Mouse (Mus musculus): ENCODE measurements around the gene Macf1. TPM values are rescaled to one million over a fixed set of nuclear protein-coding genes. Genes with fewer than 3 reads are reported as not detected.
A peak's percentile ranks its signal among the peaks of the same experiment; 100 is the strongest.

The Macf1 gene
- polyA plus RNA-seq, 1 experiment from 2014 or later, result 61.8 TPM

- 53% methylated on average over 3 of the region's 3 CpGs for WGBS
- Histone ChIP-seq H3K9ac (no peak overlapping the region), H3K4me2 (replicated peaks) (no peak overlapping the region), H3K36me3 (no peaks in the 10 kb centered on the region), H3K27me3 (replicated peaks) (no peaks in the 10 kb centered on the region), H3K27ac (no peak overlapping the region), H3K9me3 (no peaks in the 10 kb centered on the region), H3K4me1 (peaks cover 8% of the 10 kb centered on the region), H3K4me3 (no peak overlapping the region)
- no peak for ATAC-seq (ENCODE audit: low FRiP score, low read depth)
These were observed 99.5 kb downstream of the Macf1 start for GRCm38 (mm10) chr4:123584720-123585093.

DNA sequence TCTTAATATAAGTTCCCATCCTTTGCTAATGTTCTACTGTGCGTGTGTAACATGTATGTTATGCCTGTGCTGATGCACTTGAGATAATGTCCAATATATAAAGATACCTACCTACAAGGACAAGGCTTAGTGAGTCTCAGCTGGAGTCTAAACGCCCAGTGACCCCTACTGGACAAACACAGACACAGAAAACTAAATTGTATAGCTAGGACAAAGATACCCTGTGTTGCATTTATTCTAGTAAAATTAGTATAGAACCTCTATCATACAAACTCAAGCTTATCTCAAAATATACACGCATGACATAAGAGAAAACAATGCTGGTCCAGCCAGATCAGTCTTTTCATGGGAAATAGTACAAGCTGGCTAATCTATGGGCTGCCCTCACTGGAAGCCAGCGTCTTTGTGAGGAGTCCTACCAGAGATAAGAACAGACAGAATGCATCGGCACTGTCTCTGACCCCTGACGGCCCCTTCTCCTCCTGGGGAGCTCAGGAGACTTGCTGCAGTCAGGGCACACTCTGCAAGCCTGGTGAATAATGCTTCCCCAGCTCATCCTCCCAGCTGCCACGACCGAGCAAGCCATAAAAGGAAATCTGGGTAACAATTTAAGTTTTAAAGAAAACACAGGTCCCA is 100.0 kb downstream of the Macf1 start:
- H3K27me3 ChIP-seq (replicated peaks), result no peaks in the 10 kb centered on the region
- ATAC-seq (ENCODE audit: low FRiP score, low read depth), result no peak
- WGBS, result 33% methylated on average over 8 of the region's 8 CpGs

DNA sequence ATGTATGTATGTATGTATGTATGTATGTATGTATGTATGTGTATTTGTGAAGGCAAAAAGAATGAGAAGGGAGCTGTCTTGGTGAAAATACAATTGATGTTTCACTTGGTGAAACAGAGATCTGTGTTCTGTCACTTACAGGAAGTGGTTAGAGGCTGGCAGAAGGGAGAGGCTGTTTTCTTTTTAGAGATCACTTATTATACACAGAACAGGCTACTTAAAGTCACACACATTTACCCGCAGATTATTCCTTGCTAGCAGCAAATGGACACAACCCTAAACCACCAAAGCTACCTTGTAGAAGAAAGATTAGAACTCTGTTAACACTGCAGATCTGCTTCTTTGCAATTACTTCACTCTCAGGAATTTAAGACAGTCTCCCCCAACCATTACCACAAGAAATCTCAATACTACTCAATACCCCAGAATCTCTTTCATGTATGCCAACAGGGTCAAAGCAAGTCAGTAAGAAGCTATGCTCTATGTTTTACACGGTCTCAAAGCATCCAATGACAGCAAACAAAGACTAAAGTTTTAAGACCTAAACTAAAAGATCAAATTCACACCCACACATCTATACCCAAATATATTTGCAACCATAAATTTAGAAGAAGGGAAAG is 106.6 kb downstream of the Macf1 start:
- Histone ChIP-seq H3K27me3 (replicated peaks) (no peaks in the 10 kb centered on the region), H3K4me2 (replicated peaks) (no peak overlapping the region), H3K9ac (no peak overlapping the region), H3K36me3 (no peaks in the 10 kb centered on the region), H3K9me3 (no peaks in the 10 kb centered on the region), H3K4me3 (no peak overlapping the region), H3K4me1 (peaks cover 15% of the 10 kb centered on the region), H3K27ac (no peak overlapping the region)
- 73% methylated on average over 2 of the region's 2 CpGs for WGBS
- ATAC-seq (ENCODE audit: low FRiP score, low read depth), result no peak

More for the DNA sequence above, 100.0 kb downstream of the Macf1 start:
- Histone ChIP-seq H3K27ac (no peak overlapping the region), H3K4me3 (no peak overlapping the region), H3K4me2 (replicated peaks) (no peak overlapping the region), H3K9ac (no peak overlapping the region), H3K4me1 (peaks cover 8% of the 10 kb centered on the region), H3K9me3 (no peaks in the 10 kb centered on the region), H3K36me3 (no peaks in the 10 kb centered on the region)

GRCm38 (mm10) chr4:123572434-123573336 is 111.5 kb downstream of the Macf1 start:
- Histone ChIP-seq H3K9ac (0 out of 2 replicates have a peak overlapping the region, but pooled peaks have one; percentile 29), H3K36me3 (no peaks in the 10 kb centered on the region), H3K4me1 (peaks cover 23% of the 10 kb centered on the region), H3K4me3 (0 out of 2 replicates have a peak overlapping the region, but pooled peaks have one; percentile 13), H3K9me3 (no peaks in the 10 kb centered on the region), H3K27me3 (replicated peaks) (no peaks in the 10 kb centered on the region), H3K27ac (0 out of 2 replicates have a peak overlapping the region, but pooled peaks have one; percentile 32), H3K4me2 (replicated peaks) (peak overlapping the region; percentile 47)
- WGBS, result 11% methylated on average over 11 of the region's 11 CpGs
- 0 out of 2 replicates have a peak, but pooled peaks have one; percentile 37 for ATAC-seq (ENCODE audit: low FRiP score, low read depth)

DNA sequence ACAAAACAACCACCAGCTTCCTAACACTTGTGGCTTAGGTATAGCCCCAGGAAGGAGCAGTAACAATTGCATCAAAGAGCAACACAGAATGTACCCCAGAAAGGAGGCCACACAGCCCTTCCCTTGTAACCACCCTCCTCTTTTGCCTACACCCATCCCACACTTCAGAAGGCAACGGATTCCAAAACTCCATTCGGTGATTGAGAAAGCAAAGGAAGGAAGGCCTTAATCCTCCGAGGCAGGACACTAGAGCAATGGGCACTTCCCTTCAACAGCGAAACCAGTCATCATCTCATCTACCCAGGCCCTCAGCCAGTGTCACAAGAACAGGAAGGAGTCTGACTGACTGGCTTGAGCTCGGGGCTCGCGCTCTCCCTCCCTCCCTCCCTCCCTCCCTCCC is 112.3 kb downstream of the Macf1 start:
- H3K9me3 ChIP-seq, result no peaks in the 10 kb centered on the region
- peaks cover 23% of the 10 kb centered on the region for H3K4me1 ChIP-seq
- no peak overlapping the region for H3K9ac ChIP-seq
- 11% methylated on average over 7 of the region's 7 CpGs for WGBS
- no peak for ATAC-seq (ENCODE audit: low FRiP score, low read depth)
- H3K27ac ChIP-seq, result no peak overlapping the region
- H3K4me3 ChIP-seq, result no peak overlapping the region
- H3K36me3 ChIP-seq, result no peaks in the 10 kb centered on the region
- no peaks in the 10 kb centered on the region for H3K27me3 ChIP-seq (replicated peaks)
- H3K4me2 ChIP-seq (replicated peaks), result no peak overlapping the region

DNA sequence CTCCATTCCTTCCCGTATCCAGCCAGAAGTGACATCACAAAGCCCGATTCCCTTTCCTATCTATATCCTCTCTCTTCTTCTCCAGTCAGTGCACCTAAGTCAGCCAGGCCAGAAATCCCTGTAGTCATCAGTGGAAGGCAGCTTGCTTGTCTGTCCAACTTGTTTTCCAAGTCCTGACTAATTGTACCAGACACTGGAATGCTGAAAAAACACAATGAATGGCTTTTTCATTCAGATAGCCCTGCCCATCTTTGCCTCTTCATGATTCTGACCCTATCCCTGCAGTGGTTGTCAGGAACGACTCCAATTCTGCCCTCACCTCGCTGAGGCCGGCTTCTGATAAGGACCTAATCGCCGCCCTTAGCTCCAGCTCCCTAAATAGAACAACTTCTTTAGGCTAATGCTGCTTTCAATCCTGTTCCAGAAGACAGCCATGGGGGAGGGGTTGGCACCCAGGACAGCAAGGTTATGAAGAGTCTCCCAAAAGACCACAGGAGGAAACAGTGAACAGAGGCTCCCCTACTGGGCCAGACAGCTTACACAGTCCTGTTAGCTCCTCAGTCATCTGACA is 118.8 kb downstream of the Macf1 start:
- no peak overlapping the region for H3K4me2 ChIP-seq (replicated peaks)
- H3K9ac ChIP-seq, result no peak overlapping the region
- no peak overlapping the region for H3K27ac ChIP-seq
- peaks cover 6% of the 10 kb centered on the region for H3K4me1 ChIP-seq
- no peaks in the 10 kb centered on the region for H3K9me3 ChIP-seq
- no peaks in the 10 kb centered on the region for H3K27me3 ChIP-seq (replicated peaks)
- H3K4me3 ChIP-seq, result no peak overlapping the region
- no peaks in the 10 kb centered on the region for H3K36me3 ChIP-seq
- WGBS, result 56% methylated on average over 7 of the region's 7 CpGs
- ATAC-seq (ENCODE audit: low FRiP score, low read depth), result no peak

GRCm38 (mm10) chr4:123564051-123564791 is 119.9 kb downstream of the Macf1 start:
- 72% methylated on average over 6 of the region's 6 CpGs for WGBS
- ATAC-seq (ENCODE audit: low FRiP score, low read depth), result no peak
- Histone ChIP-seq H3K36me3 (no peaks in the 10 kb centered on the region), H3K27me3 (replicated peaks) (no peaks in the 10 kb centered on the region), H3K9me3 (no peaks in the 10 kb centered on the region), H3K4me1 (peaks cover 6% of the 10 kb centered on the region), H3K4me3 (no peak overlapping the region), H3K4me2 (replicated peaks) (no peak overlapping the region), H3K27ac (no peak overlapping the region), H3K9ac (no peak overlapping the region)

DNA sequence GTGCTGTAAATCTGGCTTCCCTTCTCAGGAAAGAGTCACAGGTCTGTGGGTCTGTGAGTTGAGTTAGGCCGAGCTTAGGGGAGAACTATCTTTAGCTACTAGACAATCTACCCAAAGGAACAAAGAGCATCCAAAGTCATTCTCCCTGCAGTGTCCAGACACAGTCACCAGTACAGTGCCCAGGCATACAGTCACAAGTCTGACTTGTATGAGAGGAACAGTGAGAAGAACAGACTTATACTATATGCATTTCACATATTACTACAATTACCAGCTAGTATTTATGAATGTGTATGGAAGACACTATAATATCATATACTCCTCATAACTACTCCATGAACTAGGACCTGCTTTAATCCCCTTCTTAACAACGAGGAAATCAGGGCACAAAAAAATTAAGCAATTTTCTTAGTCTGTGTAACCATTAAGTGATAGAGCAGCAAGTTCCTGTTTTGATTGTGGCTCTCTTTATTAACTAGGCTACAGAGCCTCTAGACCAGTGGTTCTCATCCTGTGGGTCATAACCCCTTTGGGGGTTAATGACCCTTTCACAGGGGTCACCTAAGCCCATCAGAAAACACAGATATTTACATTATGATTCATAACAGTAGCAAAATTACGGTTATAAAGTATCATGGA is 121.9 kb downstream of the Macf1 start:
- Histone ChIP-seq H3K36me3 (no peaks in the 10 kb centered on the region), H3K4me2 (replicated peaks) (no peak overlapping the region), H3K9me3 (no peaks in the 10 kb centered on the region), H3K27ac (no peak overlapping the region), H3K9ac (no peak overlapping the region), H3K4me3 (no peak overlapping the region), H3K27me3 (replicated peaks) (no peaks in the 10 kb centered on the region), H3K4me1 (peaks cover 6% of the 10 kb centered on the region)
- WGBS, result 87% methylated on average over 3 of the region's 3 CpGs
- ATAC-seq (ENCODE audit: low FRiP score, low read depth), result no peak

DNA sequence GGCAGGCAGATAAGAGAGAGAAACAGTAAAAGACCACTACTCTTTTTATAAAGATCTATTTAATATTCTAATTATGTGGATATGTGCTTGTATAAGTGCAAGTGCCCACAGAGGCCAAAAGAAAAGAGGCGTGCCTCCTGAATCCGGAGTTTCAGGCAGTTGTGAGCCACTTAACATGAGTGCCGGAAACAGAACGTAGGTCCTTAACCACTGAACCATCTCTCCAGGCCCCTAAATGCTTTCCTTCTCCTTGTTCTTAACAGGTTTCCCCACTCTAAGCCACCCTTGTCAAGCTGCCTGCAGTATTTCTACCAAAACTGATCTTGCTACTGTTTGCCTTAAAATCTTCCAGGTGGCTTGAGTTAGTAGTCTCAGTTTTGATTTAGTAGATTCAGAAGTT is 123.3 kb downstream of the Macf1 start:
- 90% methylated on average over 4 of the region's 4 CpGs for WGBS

DNA sequence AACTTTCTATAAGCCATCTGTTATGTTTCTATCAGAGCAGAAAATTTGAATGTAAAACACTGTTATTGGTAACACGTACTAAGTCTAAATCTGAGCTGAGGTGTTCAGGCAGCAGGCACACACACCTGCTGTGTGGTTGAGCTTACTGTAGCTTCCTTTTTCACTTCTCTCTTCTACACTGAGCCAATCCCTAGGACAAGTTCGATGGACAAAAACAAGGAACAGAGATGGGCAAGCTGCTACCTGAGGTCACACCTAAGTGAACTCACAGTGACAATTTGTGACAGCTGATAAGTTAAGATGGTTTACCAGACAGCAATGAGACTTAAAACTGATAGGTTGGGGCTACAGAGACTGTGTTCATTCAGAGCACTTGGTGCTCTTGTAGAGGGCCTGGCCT is 125.7 kb downstream of the Macf1 start:
- ATAC-seq (ENCODE audit: low FRiP score, low read depth), result no peak
- Histone ChIP-seq H3K9me3 (no peaks in the 10 kb centered on the region), H3K27me3 (replicated peaks) (no peaks in the 10 kb centered on the region), H3K4me1 (no peaks in the 10 kb centered on the region), H3K9ac (no peak overlapping the region), H3K4me2 (replicated peaks) (no peak overlapping the region), H3K36me3 (0 out of 2 replicates have a peak, but pooled peaks cover under 1% of the 10 kb centered on the region), H3K27ac (no peak overlapping the region), H3K4me3 (no peak overlapping the region)
- 97% methylated on average over 2 of the region's 2 CpGs for WGBS

More for the DNA sequence above, 123.3 kb downstream of the Macf1 start:
- Histone ChIP-seq H3K9me3 (no peaks in the 10 kb centered on the region), H3K36me3 (no peaks in the 10 kb centered on the region), H3K4me3 (no peak overlapping the region), H3K4me2 (replicated peaks) (no peak overlapping the region), H3K4me1 (peaks cover 6% of the 10 kb centered on the region), H3K9ac (no peak overlapping the region), H3K27ac (no peak overlapping the region), H3K27me3 (replicated peaks) (no peaks in the 10 kb centered on the region)
- ATAC-seq (ENCODE audit: low FRiP score, low read depth), result no peak

GRCm38 (mm10) chr4:123555251-123555650 is 128.9 kb downstream of the Macf1 start:
- Histone ChIP-seq H3K36me3 (0 out of 2 replicates have a peak, but pooled peaks cover 2% of the 10 kb centered on the region), H3K4me2 (replicated peaks) (no peak overlapping the region), H3K27me3 (replicated peaks) (no peaks in the 10 kb centered on the region), H3K4me1 (no peaks in the 10 kb centered on the region), H3K4me3 (no peak overlapping the region), H3K27ac (no peak overlapping the region), H3K9ac (no peak overlapping the region), H3K9me3 (no peaks in the 10 kb centered on the region)
- ATAC-seq (ENCODE audit: low FRiP score, low read depth), result no peak

Measured in neural tube, embryonic 12.5 days (tissue).